8 mouse cellular contexts compared by ENCODE assay signal in genomic region chr10:41208860-41209377, GRCm38 (mm10).
DNase-seq lines count a peak whose midpoint lies in the region; ATAC-seq lines count a peak whose summit lies in the region.
"Had no signal": no experiment of that assay in that cellular context is flagged by ENCODE, and none has a peak within 500 bp of the region (broad histone marks: within the 10 kb centered on the region; RNA-seq: fewer than 3 reads in every experiment).

No protein-coding gene starts in this region.

- H3K4me1 ChIP-seq in liver, embryonic 16.5 days (ENCODE audit: control insufficient read depth, low read depth, low read length), result peaks cover 77% of the 10 kb centered on the region

- no peaks in the 10 kb centered on the region for H3K27me3 ChIP-seq in liver, embryonic 16.5 days (ENCODE audit: control insufficient read depth, insufficient read depth, low read depth, low read length)
- H3K27me3 ChIP-seq: heart, embryonic 13.5 days had no signal

- H3K4me3 ChIP-seq in liver, embryonic 16.5 days (ENCODE audit: low read depth, low read length), result no peak overlapping the region
- H3K4me3 ChIP-seq: heart, embryonic 13.5 days had no signal

- WGBS in liver, embryonic 16.5 days (ENCODE audit: insufficient replicate concordance), result 29% methylated on average over 6 of the region's 6 CpGs

- peak overlapping the region; percentile 45 for H3K4me2 ChIP-seq in liver, embryonic 16.5 days (ENCODE audit: low read depth, low read length)
- H3K4me2 ChIP-seq: heart, embryonic 13.5 days had no signal

- peak overlapping the region; percentile 55 for H3K9ac ChIP-seq in liver, embryonic 16.5 days (ENCODE audit: low read depth, low read length)
- H3K9ac ChIP-seq: heart, embryonic 13.5 days had no signal

- H3K27ac ChIP-seq in liver, embryonic 16.5 days (ENCODE audit: low read length), result peak overlapping the region; percentile 99
- H3K27ac ChIP-seq: heart, embryonic 13.5 days had no signal

- H3K9me3 ChIP-seq in liver, embryonic 16.5 days (replicated peaks; ENCODE audit: control insufficient read depth, low read length), result no peaks in the 10 kb centered on the region
- H3K9me3 ChIP-seq: heart, embryonic 13.5 days had no signal

- H3K36me3 ChIP-seq in liver, embryonic 16.5 days (ENCODE audit: control insufficient read depth, insufficient read depth), result no peaks in the 10 kb centered on the region

- ATAC-seq in liver, embryonic 16.5 days (ENCODE audit: low read depth), result peak; percentile 76

- DNase-seq in spleen, postnatal 36 days (ENCODE audit: low spot score in 2 of 2), result peak; percentile 27 to 64
- no peak for DNase-seq in spleen, postnatal 14 days (ENCODE audit: low spot score in 2 of 2)
- DNase-seq in embryo, embryonic 10.5 days (ENCODE audit: low spot score), result peak; percentile 48
- DNase-seq in thymus, postnatal 14 days, result no peak
- DNase-seq in kidney, adult 8-10 months, result no peak
- no peak for DNase-seq in kidney, adult 11 months

Comparison
In these comparisons a context has a peak if more than half of its experiments do, and no peak if none do; other contexts are left out.
1. DNase-seq: peak in spleen, postnatal 36 days (2 of 2) and embryo, embryonic 10.5 days (single experiment); none in spleen, postnatal 14 days (0 of 2), thymus, postnatal 14 days (single experiment), kidney, adult 8-10 months (0 of 2) and kidney, adult 11 months (single experiment).